Mouse (Mus musculus): ENCODE results near the gene Stat3. TPM values are rescaled to one million over a fixed set of nuclear protein-coding genes. Genes with fewer than 3 reads are reported as not detected.

Stat3 gene
- polyA plus RNA-seq, 1 experiment from 2014 or later: 23.3 TPM

DNA sequence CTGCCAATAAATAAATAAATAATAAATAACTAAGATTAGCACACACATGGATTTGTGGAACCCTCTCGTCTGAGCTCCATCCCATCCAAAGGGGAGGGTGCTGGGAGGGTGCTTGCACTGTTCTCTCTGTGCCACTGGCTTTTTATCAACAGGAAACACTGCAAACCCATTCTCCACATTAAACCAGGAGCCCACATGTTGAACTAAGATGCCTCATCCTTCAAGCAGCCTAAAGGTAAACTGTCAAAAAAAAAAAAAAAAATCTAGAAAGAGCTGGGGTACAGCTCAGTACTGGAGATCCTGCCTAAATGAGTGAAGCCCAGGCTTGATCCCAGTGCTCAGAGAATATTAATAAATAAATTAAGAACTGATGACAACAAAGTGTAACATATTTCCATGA is 33.4 kb downstream of the Stat3 start:
- no peaks in the 10 kb centered on the region for H3K4me1 ChIP-seq (ENCODE audit: control insufficient read depth, insufficient read depth, low read length)
- H3K4me3 ChIP-seq (ENCODE audit: low read depth, low read length): no peak overlapping the region
- H3K9ac ChIP-seq (ENCODE audit: low read length): no peak overlapping the region
- no peak overlapping the region for H3K4me2 ChIP-seq (ENCODE audit: low read length)
- 88% methylated on average over 1 of the region's 1 CpGs for WGBS
- DNase-seq (ENCODE audit: low spot score) (no peak), ATAC-seq (no peak)
- H3K9me3 ChIP-seq (replicated peaks; ENCODE audit: control insufficient read depth, low read length): no peaks in the 10 kb centered on the region; the same call in 1 of the 2 replicates
- no peak overlapping the region for H3K27ac ChIP-seq (ENCODE audit: low read depth, low read length)
- peaks cover 31% of the 10 kb centered on the region for H3K36me3 ChIP-seq (ENCODE audit: control insufficient read depth, insufficient read depth, low read length)
- no peaks in the 10 kb centered on the region for H3K27me3 ChIP-seq (replicated peaks; ENCODE audit: control insufficient read depth, insufficient read depth, low read length)

- ATAC-seq (no peak), DNase-seq (ENCODE audit: low spot score) (no peak)
- no peak overlapping the region for H3K4me2 ChIP-seq (ENCODE audit: low read length)
- H3K9ac ChIP-seq (ENCODE audit: low read length): no peak overlapping the region
- no peak overlapping the region for H3K4me3 ChIP-seq (ENCODE audit: low read depth, low read length)
- H3K36me3 ChIP-seq (ENCODE audit: control insufficient read depth, insufficient read depth, low read length): peaks cover 35% of the 10 kb centered on the region
- 79% methylated on average over 17 of the region's 20 CpGs for WGBS
- H3K9me3 ChIP-seq (replicated peaks; ENCODE audit: control insufficient read depth, low read length): no peaks in the 10 kb centered on the region; the same call in 1 of the 2 replicates
- H3K27me3 ChIP-seq (replicated peaks; ENCODE audit: control insufficient read depth, insufficient read depth, low read length): no peaks in the 10 kb centered on the region
- no peaks in the 10 kb centered on the region for H3K4me1 ChIP-seq (ENCODE audit: control insufficient read depth, insufficient read depth, low read length)
- H3K27ac ChIP-seq (ENCODE audit: low read depth, low read length): no peak overlapping the region
Observed at GRCm38 (mm10) chr11:100904580-100905351, 34.6 kb downstream of the Stat3 start.

- peak; percentile 68 for DNase-seq (ENCODE audit: low spot score)
- peak overlapping the region; percentile 70 for H3K27ac ChIP-seq (ENCODE audit: low read depth, low read length)
- H3K36me3 ChIP-seq (ENCODE audit: control insufficient read depth, insufficient read depth, low read length): peaks cover 24% of the 10 kb centered on the region
Observed at GRCm38 (mm10) chr11:100898441-100899199, 40.7 kb downstream of the Stat3 start.

DNA sequence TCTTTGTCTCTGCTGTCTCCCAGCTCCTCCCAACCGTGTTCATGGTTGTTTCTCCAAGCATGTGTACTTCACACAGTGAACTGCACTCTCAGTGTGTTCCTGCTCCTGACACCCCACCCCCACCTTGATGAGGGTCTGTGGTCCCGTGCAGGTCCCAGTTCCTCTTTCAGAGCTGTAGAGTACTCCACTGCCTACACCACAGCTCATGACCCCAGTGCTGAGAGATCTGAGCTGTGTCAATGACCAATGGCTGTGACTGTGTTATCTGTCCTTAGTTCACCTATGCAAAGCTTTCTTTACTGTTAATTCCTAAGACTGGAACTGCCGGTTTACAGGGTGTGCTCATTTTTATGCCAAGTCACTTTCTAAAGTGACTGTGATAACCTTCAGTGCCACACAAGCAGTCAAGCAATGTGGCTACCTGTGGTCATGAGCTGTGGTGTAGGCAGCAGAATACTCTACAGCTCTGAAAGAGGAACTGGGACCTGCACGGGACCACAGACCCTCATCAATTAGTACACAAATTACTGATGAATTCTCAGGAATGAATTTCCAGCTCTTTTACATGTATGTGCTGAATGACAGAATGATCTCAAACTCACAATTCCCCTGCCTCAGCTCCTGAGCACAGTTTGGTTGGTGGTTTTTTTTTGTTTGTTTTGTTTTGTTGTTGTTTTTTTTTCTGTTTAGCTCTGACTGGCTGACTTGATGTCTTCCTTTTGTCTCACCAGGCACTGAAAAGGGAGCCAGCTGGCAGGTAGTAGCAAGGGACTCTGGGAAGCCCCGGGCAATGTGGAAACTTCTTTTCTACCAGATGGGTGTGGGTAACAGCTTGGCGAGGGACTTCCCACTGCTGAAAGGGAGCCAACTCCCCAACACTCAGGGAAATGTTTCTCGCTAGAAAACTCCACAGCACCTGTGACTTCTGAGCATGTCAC is 41.8 kb downstream of the Stat3 start:
- WGBS: 57% methylated on average over 7 of the region's 7 CpGs
- H3K27me3 ChIP-seq (replicated peaks; ENCODE audit: control insufficient read depth, insufficient read depth, low read length): 0 out of 2 replicates have a peak, but pooled peaks cover 3% of the 10 kb centered on the region
- no peak overlapping the region for H3K4me3 ChIP-seq (ENCODE audit: low read depth, low read length)
- ATAC-seq (peak; percentile 67), DNase-seq (ENCODE audit: low spot score) (peak; percentile 88)
- H3K9ac ChIP-seq (ENCODE audit: low read length): no peak overlapping the region
- H3K36me3 ChIP-seq (ENCODE audit: control insufficient read depth, insufficient read depth, low read length): peaks cover 17% of the 10 kb centered on the region
- no peaks in the 10 kb centered on the region; the same call in 1 of the 2 replicates for H3K9me3 ChIP-seq (replicated peaks; ENCODE audit: control insufficient read depth, low read length)
- H3K4me2 ChIP-seq (ENCODE audit: low read length): 0 out of 2 replicates have a peak overlapping the region, but pooled peaks have one; percentile 5
- peak overlapping the region; percentile 70; the same call in 1 of the 2 replicates for H3K27ac ChIP-seq (ENCODE audit: low read depth, low read length)
- peaks cover 8% of the 10 kb centered on the region for H3K4me1 ChIP-seq (ENCODE audit: control insufficient read depth, insufficient read depth, low read length)

More at GRCm38 (mm10) chr11:100898441-100899199, 40.7 kb downstream of the Stat3 start:
- Histone ChIP-seq H3K4me3 (ENCODE audit: low read depth, low read length) (no peak overlapping the region), H3K4me1 (ENCODE audit: control insufficient read depth, insufficient read depth, low read length) (peaks cover 8% of the 10 kb centered on the region), H3K9me3 (replicated peaks; ENCODE audit: control insufficient read depth, low read length) (no peaks in the 10 kb centered on the region; the same call in 1 of the 2 replicates), H3K9ac (ENCODE audit: low read length) (no peak overlapping the region), H3K4me2 (ENCODE audit: low read length) (0 out of 2 replicates have a peak overlapping the region, but pooled peaks have one; percentile 5), H3K27me3 (replicated peaks; ENCODE audit: control insufficient read depth, insufficient read depth, low read length) (0 out of 2 replicates have a peak, but pooled peaks cover 3% of the 10 kb centered on the region)
- peak; percentile 55 for ATAC-seq
- 44% methylated on average over 16 of the region's 16 CpGs for WGBS

DNA sequence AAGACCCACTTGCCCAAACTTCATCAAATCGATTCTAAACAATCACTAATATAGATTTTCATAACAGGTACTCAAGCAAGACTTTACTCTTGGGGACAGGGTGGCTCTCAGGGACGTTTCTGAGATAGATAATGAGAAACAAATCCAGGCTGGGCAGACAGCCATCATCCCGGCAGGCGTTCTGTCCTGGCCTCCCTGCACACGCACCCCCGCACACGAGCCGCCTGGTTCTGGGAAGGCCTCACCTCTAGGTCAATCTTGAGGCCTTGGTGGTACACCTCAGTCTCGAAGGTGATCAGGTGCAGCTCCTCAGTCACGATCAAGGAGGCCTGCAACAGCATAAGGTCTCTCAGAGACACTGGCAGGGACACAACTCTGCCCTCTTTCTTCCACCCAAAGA is 43.3 kb downstream of the Stat3 start:
- H3K27ac ChIP-seq (ENCODE audit: low read depth, low read length): no peak overlapping the region
- 0 out of 2 replicates have a peak, but pooled peaks cover 6% of the 10 kb centered on the region for H3K36me3 ChIP-seq (ENCODE audit: control insufficient read depth, insufficient read depth, low read length)
- no peak overlapping the region for H3K4me2 ChIP-seq (ENCODE audit: low read length)
- H3K9me3 ChIP-seq (replicated peaks; ENCODE audit: control insufficient read depth, low read length): no peaks in the 10 kb centered on the region
- no peak overlapping the region for H3K4me3 ChIP-seq (ENCODE audit: low read depth, low read length)
- no peak overlapping the region for H3K9ac ChIP-seq (ENCODE audit: low read length)
- 0 out of 2 replicates have a peak, but pooled peaks cover 3% of the 10 kb centered on the region for H3K27me3 ChIP-seq (replicated peaks; ENCODE audit: control insufficient read depth, insufficient read depth, low read length)
- DNase-seq (ENCODE audit: low spot score): no peak
- no peak for ATAC-seq
- WGBS: 59% methylated on average over 10 of the region's 10 CpGs
- H3K4me1 ChIP-seq (ENCODE audit: control insufficient read depth, insufficient read depth, low read length): peaks cover 8% of the 10 kb centered on the region

DNA sequence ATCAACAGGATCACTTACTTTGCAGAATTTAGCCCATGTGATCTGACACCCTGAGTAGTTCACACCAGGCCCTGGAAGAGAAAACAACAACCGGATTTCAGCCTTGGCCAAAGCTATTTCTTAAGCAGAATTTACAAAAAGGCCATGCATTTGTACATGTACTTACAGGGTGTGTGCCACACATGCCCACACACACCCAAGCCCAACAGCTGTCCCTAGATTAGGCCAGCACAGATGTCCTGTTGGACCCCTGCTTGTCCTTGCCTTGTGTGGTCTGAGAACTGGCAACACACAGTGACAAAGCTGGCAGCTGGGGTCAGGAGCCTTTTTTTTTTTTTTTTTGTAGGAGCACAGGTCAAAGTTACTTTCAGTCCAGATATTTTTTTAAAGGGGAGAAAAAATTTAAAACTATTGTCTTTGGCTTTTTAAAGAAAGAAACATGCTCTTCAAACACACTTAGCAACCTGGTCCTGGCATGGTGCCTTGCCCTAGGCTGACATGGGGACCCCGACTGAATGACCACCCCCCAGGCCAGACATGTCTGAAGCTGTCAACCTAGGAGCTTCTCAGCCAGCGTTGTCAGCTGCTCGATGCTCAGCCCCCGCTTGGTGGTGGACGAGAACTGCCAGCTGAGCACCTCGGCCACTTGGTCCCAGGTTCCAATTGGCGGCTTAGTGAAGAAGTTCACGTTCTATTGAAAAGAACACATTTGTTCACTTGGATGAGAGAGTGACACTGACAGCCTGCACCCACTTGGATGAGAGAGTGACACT is 45.0 kb downstream of the Stat3 start:
- ATAC-seq (no peak), DNase-seq (ENCODE audit: low spot score) (no peak)
- Histone ChIP-seq H3K27me3 (replicated peaks; ENCODE audit: control insufficient read depth, insufficient read depth, low read length) (0 out of 2 replicates have a peak, but pooled peaks cover 3% of the 10 kb centered on the region), H3K4me2 (ENCODE audit: low read length) (no peak overlapping the region), H3K27ac (ENCODE audit: low read depth, low read length) (no peak overlapping the region), H3K9me3 (replicated peaks; ENCODE audit: control insufficient read depth, low read length) (no peaks in the 10 kb centered on the region), H3K36me3 (ENCODE audit: control insufficient read depth, insufficient read depth, low read length) (peaks cover 4% of the 10 kb centered on the region; the same call in 1 of the 2 replicates), H3K9ac (ENCODE audit: low read length) (no peak overlapping the region), H3K4me1 (ENCODE audit: control insufficient read depth, insufficient read depth, low read length) (peaks cover 8% of the 10 kb centered on the region), H3K4me3 (ENCODE audit: low read depth, low read length) (no peak overlapping the region)
- WGBS: 74% methylated on average over 9 of the region's 9 CpGs

DNA sequence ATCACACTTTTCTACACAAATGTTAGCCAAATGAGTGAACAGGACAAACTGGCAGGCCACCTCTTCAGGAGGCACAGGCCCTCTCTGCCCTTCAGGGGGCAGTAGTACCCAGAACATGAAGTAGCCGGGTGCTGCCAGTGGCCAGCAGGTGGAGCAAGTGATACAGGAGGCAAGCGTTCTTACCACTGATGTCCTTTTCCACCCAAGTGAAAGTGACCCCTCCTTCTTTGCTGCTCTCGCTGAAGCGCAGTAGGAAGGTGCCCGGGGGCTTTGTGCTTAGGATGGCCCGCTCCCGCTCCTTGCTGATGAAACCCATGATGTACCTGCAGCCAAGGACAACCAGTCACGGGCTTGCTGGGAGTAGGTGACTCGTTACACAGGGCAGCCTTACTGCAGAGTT is 45.9 kb downstream of the Stat3 start:
- WGBS: 11% methylated on average over 9 of the region's 9 CpGs
- no peak overlapping the region for H3K27ac ChIP-seq (ENCODE audit: low read depth, low read length)
- ATAC-seq (peak; percentile 73), DNase-seq (ENCODE audit: low spot score) (peak; percentile 90)
- peaks cover 5% of the 10 kb centered on the region for H3K4me1 ChIP-seq (ENCODE audit: control insufficient read depth, insufficient read depth, low read length)
- no peak overlapping the region for H3K4me2 ChIP-seq (ENCODE audit: low read length)
- peaks cover 7% of the 10 kb centered on the region; the same call in 1 of the 2 replicates for H3K36me3 ChIP-seq (ENCODE audit: control insufficient read depth, insufficient read depth, low read length)
- H3K4me3 ChIP-seq (ENCODE audit: low read depth, low read length): no peak overlapping the region
- H3K27me3 ChIP-seq (replicated peaks; ENCODE audit: control insufficient read depth, insufficient read depth, low read length): 0 out of 2 replicates have a peak, but pooled peaks cover 3% of the 10 kb centered on the region
- no peaks in the 10 kb centered on the region for H3K9me3 ChIP-seq (replicated peaks; ENCODE audit: control insufficient read depth, low read length)
- no peak overlapping the region for H3K9ac ChIP-seq (ENCODE audit: low read length)

All from forebrain, embryonic 14.5 days (tissue).